Mouse (Mus musculus): ENCODE data around the gene Trappc3l. TPM values are rescaled to one million over a fixed set of nuclear protein-coding genes. Genes with fewer than 3 reads are reported as not detected.

Trappc3l gene
- total RNA-seq, 2 experiments from 2014 or later: not detected

DNA sequence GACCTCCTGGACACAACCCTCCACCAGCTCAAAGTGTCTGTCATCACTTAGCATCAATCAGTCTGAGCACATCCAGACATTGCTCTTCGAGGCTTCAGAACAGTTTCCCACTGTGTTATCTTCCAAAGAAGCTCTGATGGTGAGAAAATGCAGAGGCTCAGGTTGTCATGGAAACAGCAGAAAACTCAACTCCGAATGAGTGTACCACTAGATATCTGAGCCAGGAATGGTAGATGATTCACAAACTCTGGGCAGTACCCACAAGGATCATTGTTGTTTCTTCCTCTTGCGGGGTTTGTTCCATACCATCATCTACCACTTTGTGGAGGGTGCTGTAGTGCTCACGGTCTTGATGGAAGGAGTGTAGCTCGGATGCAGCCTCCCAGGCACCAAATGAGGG, 54.5 kb downstream of the Trappc3l start:
- DNase-seq (ENCODE audit: low spot score in 2 of 2): no peak

DNA sequence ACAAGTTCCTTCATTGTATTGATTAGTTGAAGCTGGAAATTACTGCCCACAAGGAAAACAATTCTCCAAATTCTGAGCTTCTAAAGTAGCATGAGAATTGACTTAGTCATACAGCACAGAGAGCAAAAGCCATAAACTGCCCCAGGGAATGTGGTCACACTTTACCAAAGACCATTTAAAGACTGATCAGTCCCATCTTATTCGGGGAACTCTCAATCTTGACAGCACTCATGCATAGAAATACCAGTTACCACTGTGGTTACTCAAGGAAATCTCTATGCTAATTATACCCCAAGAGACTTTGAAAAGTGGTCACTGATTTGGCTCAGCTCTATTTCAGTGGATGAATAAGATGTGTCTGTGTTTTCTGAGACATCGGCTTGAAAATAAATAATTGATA, 57.8 kb downstream of the Trappc3l start:
- DNase-seq (ENCODE audit: low spot score in 2 of 2): no peak

DNA sequence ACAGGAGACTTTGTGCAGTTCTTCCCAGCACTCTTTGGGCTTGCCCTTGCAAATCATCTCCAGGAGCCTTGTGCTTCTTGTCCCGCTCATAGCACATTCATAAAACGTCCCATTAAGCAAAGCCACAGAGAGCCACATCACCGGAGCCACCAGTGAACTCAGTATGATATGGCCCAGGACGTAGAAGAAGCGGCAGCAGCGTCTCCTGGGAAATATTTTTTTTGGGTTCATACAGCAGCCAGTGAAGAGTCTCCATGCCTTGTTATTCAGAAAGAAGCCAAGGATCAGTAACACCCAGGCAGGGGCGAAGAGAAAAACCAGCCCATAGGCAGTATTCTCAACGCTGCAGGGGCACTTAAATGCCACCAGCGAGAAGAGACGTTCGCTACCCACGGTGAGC, 58.6 kb downstream of the Trappc3l start:
- DNase-seq (ENCODE audit: low spot score in 2 of 2): no peak

DNA sequence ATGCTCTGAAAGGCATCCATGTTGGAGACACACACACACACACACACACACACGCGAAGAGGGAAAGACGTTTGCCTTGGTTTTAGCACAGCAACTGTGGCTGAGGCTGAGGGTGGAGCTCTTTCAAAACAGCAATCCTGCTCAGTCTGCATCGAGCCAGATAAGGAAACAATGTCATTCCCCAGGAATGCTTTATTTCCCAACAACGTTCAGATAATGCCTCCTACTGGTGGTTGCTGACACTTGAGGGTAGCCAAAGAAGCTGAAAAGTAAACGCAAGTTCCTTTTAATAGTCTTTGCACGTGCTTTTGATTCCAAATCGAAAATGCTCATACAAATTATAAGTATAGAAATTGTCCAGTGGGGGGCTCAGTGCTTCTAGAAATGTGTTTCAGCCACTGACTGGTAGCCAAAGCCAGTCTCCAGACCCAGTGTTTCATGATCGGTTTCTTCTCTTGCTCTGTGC, 59.1 kb downstream of the Trappc3l start, which contains the start of gene Calhm5:
TSS of gene Calhm5 (minus strand) at position 102 of the 466 bp plus-strand sequence.
- DNase-seq (ENCODE audit: low spot score in 2 of 2): peak in 1 of 2 experiments; percentile 54

DNA sequence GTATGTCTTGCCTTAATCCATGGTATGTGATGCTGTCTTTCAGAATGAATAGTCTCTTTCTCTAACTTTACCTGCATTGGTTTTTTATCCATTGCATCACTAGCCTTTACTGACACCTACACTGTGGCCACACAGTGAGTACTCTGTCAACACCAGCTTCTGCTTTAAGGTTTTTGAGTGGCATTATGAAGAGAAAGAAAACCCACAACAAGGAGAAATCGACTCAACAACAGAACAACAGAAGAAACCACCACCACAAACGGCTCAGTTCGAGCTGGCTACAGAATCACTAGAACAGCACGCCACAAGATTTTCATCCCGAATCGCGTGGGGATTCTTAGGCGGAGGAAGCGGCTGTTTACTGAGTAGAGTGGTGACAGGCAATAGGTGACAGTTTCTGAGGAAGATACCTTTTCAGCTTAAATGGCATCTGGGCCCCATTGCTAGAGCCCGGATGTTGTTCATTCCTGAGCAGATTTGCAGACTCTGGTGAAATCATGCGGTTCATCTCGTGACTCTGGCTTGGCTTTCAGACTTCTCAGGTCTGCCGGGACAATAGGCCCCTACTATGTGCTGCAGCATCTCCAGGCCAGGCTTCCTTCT, 73.6 kb downstream of the Trappc3l start:
- DNase-seq (ENCODE audit: low spot score in 2 of 2): no peak

DNA sequence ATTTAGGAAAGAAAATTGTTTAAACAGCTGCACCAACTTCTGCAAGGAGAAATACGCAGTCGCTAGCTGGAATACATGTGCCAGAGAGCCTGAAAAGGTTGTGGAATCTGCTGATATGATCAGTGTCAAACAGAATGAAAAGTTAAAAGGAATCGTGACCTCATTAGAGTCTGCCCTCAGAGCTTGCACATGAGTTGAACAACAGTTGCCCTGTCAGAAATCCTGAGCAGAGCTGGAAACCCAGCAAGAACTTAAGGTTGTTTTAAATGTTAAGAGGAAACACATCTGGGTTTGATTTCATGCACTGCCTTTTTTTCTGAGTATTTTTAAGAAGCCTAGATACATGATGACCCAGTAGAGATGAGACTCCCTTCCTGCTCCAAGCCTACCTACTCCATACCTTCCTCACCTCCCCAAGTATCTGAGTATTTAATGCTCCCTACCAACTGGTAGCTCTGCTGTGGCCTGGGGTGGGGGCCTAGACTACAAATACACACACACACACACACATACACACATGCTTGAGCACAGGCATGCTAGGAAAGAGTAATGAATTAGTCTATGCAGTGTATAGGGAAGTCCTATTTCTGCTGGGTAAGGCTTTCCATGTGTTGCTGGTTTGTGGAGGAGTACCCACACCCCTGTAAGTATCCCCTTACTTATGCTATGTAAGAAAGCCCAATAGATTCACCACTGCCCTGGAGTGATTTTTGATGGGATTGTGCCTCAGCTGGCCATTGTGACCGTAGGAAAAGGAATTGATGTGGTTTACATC, 74.8 kb downstream of the Trappc3l start:
- no peak for DNase-seq (ENCODE audit: low spot score in 2 of 2)

DNA sequence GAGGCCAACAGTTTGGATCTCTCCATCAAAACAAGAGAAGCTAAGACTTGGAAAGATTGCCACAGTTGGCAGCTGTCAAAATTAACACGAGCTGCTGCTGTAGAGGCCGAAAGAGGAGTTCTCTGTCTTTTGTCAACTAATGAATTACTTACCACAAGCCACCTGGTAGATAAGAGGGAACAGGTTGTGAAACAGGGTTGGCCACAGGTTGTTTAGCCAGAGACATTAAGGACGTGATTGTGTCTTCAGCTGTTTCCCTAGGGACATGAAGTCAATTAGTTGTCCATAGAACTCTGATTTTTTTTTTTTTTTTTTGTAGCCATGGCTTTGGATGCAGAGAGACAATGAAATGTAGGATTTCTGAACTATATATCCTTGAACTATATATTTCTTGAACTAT, 79.7 kb downstream of the Trappc3l start:
- no peak for DNase-seq (ENCODE audit: low spot score in 2 of 2)

DNA sequence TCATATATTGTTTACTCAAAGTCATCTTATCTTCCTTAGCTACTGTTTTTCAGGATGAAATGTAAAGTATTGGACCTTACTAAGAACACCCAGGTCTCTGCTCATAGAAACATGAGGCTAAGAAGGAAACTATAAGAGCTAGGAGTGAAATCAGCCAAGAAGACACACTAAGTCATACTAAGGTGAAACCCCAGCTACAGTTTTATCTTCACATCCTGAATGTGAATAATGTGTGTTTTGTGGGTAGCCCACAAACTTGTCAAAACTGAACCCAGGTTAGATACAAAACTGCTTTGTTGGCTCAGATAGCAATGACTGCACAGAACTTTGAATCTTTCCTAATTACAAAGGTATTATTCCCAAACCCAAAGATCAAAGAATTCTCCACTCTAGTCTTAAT, 80.4 kb downstream of the Trappc3l start:
- no peak for DNase-seq (ENCODE audit: low spot score in 2 of 2)

DNA sequence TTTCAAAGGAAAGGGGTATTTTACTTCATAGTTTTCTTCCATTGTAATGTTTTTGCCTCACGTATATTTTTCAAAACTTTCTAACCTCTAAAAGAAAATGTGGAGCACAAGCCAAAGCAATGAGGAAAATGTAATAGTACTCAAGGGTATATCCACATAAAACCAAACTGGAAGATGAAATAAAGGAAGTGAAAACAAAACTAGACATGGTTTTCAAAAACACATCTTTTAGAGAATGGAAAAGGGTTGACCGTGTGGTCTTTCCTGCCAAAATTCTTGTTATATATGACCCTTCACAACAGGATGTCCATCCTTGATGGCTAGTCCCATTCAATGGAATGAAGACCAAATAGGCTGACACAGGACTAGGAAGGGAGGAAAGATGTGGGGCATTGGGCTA, 81.0 kb downstream of the Trappc3l start:
- no peak for DNase-seq (ENCODE audit: low spot score in 2 of 2)

DNA sequence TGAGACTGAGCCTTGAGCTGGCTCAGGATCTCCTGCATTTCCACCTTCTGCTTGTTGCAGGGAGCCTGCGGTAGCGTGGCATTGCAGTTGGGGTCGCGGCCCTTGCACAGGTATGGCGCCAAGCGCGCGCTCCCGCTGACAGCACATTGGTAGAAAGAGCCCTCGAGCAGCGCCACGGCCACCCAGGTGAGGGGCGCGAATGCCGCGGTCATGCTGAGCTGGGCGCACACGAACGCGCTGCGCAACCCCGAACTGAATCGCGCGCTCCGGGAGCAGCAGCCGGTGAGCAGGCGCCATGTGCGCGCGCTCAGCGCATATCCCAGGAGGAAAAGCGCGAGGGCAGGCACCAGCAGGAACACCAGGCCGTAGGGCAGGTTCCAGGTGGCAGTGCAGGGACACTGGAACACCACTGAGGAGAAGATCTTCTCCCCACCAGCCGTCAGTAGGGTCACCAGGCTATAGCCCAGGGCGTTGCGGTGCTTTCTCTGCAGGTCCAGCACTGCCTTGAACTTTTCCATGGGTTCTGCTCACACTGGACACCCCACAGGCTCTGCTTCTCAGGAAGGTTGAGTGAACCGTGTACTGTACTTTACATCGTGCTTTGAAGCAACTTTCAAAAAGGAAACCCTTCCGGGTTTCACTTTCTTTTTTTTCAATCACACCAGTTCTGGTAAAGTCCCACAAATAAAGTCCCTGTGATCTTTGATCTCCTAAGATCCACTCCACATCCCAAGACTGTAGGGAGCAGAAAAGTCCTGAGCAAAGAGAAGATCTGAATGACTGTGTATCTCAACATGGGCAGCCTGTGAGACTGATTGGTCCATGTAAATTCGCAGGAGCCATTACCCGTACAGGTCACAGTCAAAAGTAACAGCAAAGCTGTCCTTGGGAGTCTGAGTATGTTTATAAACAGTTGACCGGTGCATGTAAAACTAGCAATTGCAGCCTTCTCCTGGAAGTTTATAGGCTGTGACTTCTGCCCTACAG, 90.3 kb downstream of the Trappc3l start, which contains the start of gene Calhm6:
TSS of gene Calhm6 (minus strand) at position 593 of the 987 bp plus-strand sequence.
- peak in 1 of 2 experiments; percentile 34 for DNase-seq (ENCODE audit: low spot score in 2 of 2)

DNA sequence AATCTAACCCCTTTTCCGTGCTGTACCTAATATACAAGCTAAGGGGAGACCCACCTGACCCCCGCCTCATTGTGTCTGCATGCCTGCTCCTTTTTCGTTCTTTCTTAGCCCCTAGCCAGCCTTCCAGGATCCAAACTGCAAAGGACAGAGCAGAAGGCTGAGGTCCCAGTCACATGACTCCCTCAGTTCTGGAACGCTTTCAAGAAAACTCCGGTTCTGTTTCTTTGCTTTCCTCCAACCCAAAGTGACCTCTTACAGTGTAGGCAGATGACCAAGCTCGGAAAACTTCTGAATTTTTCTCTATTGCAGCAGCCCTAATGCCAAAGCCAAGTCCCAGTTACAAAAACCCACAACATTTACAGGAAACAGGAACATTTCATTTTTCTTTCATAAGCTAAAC, 91.0 kb downstream of the Trappc3l start:
- DNase-seq (ENCODE audit: low spot score in 2 of 2): peak in 1 of 2 experiments; percentile 24

DNA sequence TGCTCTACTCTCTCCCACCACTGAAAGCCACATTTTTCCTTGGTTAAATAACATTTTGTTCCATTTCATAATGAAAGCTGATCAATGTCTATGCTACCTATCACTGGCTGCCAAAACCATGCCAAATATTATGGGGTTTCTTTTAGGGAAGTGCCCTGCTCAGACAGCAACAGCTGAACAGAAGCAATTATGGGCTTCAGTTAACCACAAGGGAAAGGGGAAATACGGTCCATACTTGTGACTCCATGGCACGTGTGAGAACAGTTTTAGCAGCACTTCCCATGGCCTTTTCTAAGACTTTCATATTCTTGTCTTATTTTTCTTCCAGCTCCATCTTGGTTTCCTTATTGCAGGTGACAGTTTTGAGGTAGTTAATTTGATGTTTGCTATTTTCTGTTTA, 94.0 kb downstream of the Trappc3l start:
- no peak for DNase-seq (ENCODE audit: low spot score in 2 of 2)

DNA sequence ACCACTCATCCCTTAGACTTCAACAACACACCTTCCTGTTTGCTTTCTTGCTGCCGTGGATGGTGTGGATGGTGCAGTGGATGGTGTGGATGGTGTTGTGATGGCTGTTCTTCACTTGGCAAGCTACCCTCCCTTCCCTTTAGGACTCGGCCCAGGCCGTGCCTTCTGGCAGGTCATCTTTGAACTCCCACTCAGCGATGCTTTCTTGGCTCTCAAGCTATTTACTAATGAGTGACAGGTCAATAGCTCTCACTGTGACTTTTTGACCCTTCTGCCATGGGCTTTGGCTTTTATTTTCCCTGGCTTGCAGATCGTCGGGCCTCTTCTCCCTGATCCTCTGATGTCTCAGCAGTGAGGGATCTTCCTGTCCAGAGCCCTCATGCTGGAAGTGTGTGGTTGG, 99.0 kb downstream of the Trappc3l start:
- DNase-seq (ENCODE audit: low spot score in 2 of 2): no peak

DNA sequence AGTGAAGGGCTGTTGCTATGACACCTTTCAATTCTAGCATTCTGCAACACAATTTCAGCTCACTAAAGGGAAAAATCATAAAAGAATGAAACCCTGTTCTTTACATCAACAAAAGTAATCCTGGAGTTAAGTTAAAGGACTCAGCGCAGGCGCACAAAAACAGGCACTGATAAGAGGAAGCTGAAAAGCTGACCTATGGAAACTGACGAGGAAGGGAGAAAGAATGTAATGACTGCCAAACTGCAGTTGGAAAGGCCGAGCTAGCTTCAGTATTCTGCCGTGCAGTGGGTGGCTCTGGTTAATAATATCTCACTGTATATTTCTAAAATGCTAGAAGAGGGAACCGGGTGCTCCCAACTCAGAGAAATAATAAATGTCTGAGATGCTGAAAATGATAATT, 100.6 kb downstream of the Trappc3l start:
- DNase-seq (ENCODE audit: low spot score in 2 of 2): no peak

DNA sequence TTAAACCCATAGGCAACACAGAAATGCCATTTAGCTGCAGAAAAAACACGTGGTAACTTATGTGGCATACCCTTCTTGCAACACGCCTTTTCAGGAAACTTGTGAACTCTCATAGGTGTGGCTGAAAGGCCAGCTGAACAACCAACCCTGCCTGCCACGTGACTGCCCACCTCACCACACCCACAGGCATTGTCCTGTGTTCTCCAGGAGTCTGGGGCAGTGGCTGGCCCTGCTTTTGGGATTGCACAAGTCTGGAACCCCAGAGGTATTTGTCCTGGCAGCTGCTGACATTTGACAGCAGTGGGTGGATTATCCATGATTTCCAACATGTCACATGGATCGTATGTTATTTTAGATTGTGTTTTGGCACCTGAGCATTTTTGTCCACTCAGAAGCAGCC, 102.4 kb downstream of the Trappc3l start:
- no peak for DNase-seq (ENCODE audit: low spot score in 2 of 2)

DNA sequence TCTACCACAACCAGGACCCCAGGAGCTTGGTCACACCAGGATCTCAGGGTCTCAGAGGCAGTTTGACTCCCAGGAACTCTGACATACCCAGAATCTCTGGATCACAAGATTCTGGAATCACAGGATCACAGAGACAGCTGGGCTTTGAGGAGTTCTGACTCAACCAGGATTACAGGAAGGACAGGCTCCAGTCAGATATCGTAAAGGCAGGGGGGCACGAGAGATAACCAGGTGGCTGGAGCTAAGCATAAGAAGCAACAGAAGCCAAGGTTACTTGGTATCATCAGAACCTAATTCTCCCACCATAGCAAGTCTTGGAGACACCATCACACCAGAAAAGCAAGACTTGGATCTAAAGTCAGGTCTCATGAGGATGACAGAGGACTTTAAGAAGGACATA, 104.3 kb downstream of the Trappc3l start:
- DNase-seq (ENCODE audit: low spot score in 2 of 2): no peak

DNA sequence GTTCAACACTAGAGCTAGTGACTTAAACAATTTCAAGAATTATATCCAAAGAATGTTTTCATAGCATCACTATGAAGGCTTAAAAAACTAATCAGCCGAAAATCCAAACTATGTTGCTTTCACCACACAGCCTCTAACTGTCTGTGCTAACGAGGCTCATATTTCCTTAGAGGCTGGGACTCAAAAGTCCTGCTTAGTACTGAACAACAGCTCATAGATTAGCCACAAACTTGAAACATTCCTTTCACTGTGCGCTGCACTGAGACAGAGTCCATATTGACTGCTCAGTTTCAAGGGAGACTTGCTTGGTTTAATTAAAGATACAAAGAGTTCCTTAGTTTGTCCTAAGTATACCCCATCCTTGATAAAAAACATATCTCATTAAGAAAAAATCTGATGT, 112.4 kb downstream of the Trappc3l start:
- no peak for DNase-seq (ENCODE audit: low spot score in 2 of 2)

DNA sequence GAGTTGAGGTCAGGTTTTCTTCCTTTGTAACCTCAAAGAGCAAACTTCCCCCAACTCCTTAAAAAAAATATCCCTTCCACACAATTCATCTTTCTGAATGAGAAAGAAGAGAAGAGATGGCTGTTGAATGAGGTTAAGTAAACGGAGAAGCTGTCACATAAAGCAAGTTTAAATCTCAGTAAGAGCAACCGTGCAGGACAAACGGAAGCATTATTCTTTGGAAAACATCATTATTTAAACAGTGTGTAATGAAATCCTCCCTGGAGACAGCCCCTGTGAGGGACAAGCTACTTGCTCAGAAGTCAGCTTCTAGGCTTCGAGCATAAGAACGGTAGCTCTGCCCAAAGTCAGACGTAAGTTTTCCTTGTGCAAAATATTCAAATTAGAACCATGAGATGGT, 113.1 kb downstream of the Trappc3l start:
- no peak for DNase-seq (ENCODE audit: low spot score in 2 of 2)

DNA sequence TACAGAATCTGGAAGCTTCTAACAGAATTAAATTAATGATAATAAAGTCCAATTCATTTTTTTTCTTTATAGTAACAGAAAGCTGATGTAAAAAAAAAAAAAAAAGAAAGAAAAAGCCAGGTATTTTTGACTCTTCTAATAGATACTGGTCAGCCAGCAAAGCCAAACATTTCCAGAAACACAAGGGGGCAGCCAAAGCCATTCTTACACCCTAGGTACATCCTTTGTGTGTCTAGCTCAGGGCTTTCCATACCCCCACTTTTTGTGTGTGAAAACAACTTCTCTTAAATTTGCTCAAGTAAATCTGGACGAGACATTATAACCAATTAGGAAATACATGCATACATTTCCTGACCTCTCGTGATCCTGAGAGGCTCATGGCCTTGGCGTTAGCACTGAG, 114.4 kb downstream of the Trappc3l start:
- no peak for DNase-seq (ENCODE audit: low spot score in 2 of 2)

DNA sequence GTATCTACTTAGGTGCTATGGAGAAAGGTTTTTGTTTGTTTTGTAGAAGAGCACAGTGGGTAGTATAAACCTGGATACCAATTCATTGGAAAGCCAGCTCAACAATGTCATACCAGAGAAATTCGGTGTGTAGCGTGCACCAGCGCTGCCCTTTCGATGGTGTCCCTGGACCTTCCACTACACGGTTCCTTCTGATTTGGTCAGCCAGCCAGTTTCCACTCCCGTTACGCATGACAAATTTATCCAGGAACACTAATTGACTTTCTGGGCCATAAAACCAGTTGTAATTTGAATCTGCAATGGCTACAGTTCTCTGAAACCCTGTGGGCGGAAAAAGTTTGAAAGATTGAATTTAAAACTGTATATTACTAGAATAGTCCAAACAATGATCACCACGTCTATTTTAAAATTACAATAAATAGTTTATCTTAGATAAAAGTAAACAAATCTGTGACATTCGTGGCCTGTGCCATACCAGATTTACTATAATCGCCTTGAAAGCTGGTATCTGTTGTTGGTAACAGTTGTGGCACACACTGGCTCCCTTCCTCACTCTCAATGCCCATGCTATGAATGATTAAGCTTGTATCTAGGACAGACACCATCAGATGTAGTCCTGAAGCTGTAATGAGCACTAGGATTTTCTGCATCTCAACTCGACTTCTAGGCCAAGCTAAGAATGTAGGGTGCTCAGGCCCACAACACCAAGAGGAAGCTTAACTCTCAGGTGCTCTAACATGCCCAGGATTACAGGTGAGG, 118.6 kb downstream of the Trappc3l start:
- DNase-seq (ENCODE audit: low spot score in 2 of 2): no peak

Data from gastrocnemius, postnatal 4 days (tissue).